Mouse (Mus musculus) spleen, postnatal 36 days (tissue): ENCODE measurements around the gene Thoc5.

ENCODE experiments used
- DNase-seq, 2 experiments: peaks; one replicate each; pipeline ENCODE4 v3.0.0; 2022; ENCODE audit warnings: low spot score in 2 of 2, mixed read lengths in 1 of 2

The Thoc5 gene

GRCm38 (mm10) chr11:4906231-4906630 is 11.1 kb downstream of the Thoc5 start:
- no peak for DNase-seq

GRCm38 (mm10) chr11:4916068-4916467 is 20.9 kb downstream of the Thoc5 start:
- DNase-seq, result peak; percentile 16 to 29

- DNase-seq, result no peak
Observed at GRCm38 (mm10) chr11:4921281-4921680, 26.2 kb downstream of the Thoc5 start.

GRCm38 (mm10) chr11:4921751-4922150 is 26.6 kb downstream of the Thoc5 start:
- DNase-seq, result no peak

- DNase-seq, result no peak
Observed at GRCm38 (mm10) chr11:4927224-4927623, 32.1 kb downstream of the Thoc5 start.

- no peak for DNase-seq
Observed at GRCm38 (mm10) chr11:4931009-4931601, 36.0 kb downstream of the Thoc5 start.

GRCm38 (mm10) chr11:4936243-4936642 is 41.1 kb downstream of the Thoc5 start:
- DNase-seq, result no peak

- no peak for DNase-seq
Observed at GRCm38 (mm10) chr11:4946530-4946929, 51.4 kb downstream of the Thoc5 start.

GRCm38 (mm10) chr11:4946947-4947812 is 52.1 kb downstream of the Thoc5 start:
- peak; percentile 43 to 58 for DNase-seq

GRCm38 (mm10) chr11:4947813-4948174 is 52.7 kb downstream of the Thoc5 start, which contains the start of gene Nefh:
Gene Nefh, minus strand, starts transcription at chr11:4948064.
- no peak for DNase-seq

- no peak for DNase-seq
Observed at GRCm38 (mm10) chr11:4948792-4949191, 53.7 kb downstream of the Thoc5 start.

GRCm38 (mm10) chr11:4949256-4950044 is 54.3 kb downstream of the Thoc5 start:
- no peak for DNase-seq

- no peak for DNase-seq
Observed at GRCm38 (mm10) chr11:4953401-4953800, 58.3 kb downstream of the Thoc5 start.

- DNase-seq, result no peak
Observed at GRCm38 (mm10) chr11:4953918-4954317, 58.8 kb downstream of the Thoc5 start.

GRCm38 (mm10) chr11:4963099-4963808 is 68.1 kb downstream of the Thoc5 start:
- no peak for DNase-seq

- no peak for DNase-seq
Observed at GRCm38 (mm10) chr11:4966325-4966724, 71.2 kb downstream of the Thoc5 start.

- DNase-seq, result no peak
Observed at GRCm38 (mm10) chr11:4966888-4967287, 71.8 kb downstream of the Thoc5 start.

GRCm38 (mm10) chr11:4967549-4967948 is 72.4 kb downstream of the Thoc5 start:
- peak in 1 of 2 experiments; percentile 26 for DNase-seq

- no peak for DNase-seq
Observed at GRCm38 (mm10) chr11:4968376-4968775, 73.3 kb downstream of the Thoc5 start.

- DNase-seq, result peak; percentile 63 to 68
Observed at GRCm38 (mm10) chr11:4972967-4973870, 78.1 kb downstream of the Thoc5 start.

GRCm38 (mm10) chr11:4973871-4974256 is 78.7 kb downstream of the Thoc5 start:
- no peak for DNase-seq
